Mouse (Mus musculus) cerebellum, postnatal 36 days (tissue): ENCODE data around the gene Cenpt.
A peak's percentile ranks its signal among the peaks of the same experiment; 100 is the strongest.

ENCODE experiments used
- DNase-seq, 2 experiments: peaks; one replicate each; pipeline ENCODE4 v3.0.0; 2021 to 2022; ENCODE audit warnings: mixed read lengths in 2 of 2

The Cenpt gene

GRCm38 (mm10) chr8:105804797-105805196, 48.3 kb downstream of the Cenpt start:
- DNase-seq: no peak

DNA sequence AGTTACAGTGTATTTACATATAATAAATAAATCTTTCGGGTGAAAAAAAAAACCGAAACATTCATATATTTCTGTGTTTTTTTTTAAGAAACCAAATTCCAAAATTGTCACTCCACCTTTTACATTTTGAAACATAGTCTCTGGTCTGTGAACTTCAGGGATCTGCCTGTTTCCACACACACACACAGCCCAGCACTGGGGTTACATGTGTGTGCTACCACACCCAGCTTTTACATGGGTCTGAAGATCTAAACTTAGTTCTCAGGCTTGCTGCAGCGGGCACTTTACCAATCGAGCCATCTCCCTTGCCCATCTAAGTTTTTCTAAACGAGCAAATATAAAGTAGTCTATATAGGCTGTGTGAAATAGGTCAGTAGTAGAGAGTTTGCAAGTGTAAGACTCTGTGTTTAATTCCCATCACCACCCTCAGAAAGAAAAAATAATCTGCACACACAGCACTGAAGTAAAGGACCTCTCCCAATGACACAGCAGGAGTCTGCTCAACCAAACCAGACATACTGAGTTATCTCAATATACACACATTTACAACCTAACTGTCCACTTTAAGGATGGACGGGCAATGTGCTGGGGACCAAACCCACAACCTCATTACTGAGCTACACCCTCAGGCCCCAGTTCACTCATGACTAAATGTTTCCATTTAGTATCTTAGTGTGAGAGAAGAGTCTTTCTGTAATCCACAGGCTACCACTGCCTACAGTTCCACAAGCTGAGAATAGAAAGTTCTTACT, 51.7 kb downstream of the Cenpt start:
- no peak for DNase-seq

DNA sequence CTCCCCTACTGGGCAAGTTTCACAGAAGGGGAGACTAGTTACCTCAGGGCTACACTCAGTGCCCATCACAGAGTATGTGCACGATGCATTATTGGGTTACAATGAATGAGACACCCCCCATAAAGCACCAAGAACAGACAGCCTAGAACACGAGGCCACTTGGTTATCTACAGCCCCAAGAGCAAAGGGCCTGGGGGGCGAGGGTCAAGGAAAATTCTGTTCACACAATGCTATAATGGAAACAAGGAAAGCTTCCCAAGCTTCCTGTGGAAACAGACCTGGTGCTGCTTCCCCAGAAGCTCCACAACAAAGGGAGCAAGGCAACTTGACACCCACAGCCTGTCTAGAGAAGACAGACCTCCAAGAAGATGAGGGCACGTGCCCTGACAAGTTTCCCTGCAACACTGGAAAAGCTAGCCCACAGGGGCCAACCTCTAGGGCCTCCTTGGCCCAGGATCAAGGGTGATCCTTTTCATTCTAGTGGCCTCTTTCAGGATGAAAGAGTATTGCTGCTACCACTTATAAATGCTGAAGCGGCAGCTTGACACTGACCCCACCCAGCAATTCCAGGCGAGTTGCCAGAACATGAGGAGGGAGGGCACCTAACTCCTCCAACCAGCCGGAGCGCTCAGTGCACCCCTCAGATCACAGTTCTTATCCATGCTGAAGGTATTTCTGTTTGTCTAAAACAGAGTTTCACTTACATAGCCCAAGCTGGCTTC, 53.8 kb downstream of the Cenpt start:
- DNase-seq: peak; percentile 52 to 65

- DNase-seq: no peak
These were observed 54.7 kb downstream of the Cenpt start for GRCm38 (mm10) chr8:105798408-105798807.

GRCm38 (mm10) chr8:105795785-105796184, 57.3 kb downstream of the Cenpt start:
- DNase-seq: no peak
